15 mouse cellular contexts compared by ENCODE assay signal in the genomic region with DNA sequence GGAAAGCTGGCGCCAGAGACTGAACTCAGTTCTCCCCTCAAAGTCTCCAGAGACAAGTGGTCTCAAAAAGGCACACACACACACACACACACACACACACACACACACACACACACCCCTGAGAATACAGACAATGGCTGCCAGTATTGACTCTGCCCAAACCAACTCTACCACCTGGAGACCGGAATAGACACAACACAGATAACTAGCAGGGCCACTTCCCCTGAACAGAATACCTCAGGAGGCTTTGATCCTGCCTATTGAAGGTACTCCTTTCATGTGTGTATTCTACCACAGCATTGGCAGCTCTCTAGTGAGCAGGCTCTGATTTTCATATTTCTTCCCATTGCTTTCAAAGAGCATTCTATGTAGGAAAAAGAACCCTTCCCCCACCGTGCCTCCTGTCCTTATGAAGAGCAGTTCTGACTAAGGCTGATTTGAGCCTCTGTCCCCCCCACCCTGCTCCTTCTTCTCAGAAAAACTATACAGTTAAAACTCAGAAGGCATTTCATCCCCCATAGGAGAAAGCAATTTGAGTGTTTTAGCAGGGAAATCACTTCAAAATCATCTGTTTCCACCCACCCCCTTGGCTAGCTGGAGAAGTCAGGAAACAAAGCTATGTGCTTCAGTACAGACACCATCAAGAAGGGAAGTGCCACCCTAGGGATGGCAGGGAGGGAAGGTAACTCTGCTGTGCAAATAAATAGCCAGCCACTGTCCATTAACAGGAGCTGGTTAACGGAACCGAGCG.
A peak's percentile ranks its signal among the peaks of the same experiment; 100 is the strongest.
DNase-seq lines count a peak whose midpoint lies in the region; ATAC-seq and TF ChIP-seq lines count a peak whose summit lies in the region.
"Had no signal": no experiment of that assay in that cellular context is flagged by ENCODE, and none has a peak within 500 bp of the region (broad histone marks: within the 10 kb centered on the region; RNA-seq: fewer than 3 reads in every experiment).

No protein-coding gene starts in this region.

- no peak overlapping the region for H3K27ac ChIP-seq in layer of hippocampus, adult 2 months
- no peak overlapping the region; the same call in 1 of the 2 replicates for H3K27ac ChIP-seq in embryonic facial prominence, embryonic 14.5 days (replicated peaks; ENCODE audit: low read depth, low read length)
- H3K27ac ChIP-seq in hindbrain, embryonic 11.5 days (ENCODE audit: low read depth, low read length), result no peak overlapping the region
- H3K27ac ChIP-seq in midbrain, embryonic 15.5 days, result peak overlapping the region; percentile 66
- H3K27ac ChIP-seq: heart, embryonic 15.5 days; stomach, postnatal 0 days had no signal

- ATAC-seq in embryonic facial prominence, embryonic 14.5 days (ENCODE audit: low read depth), result peak; percentile 75; the same call in 1 of the 2 replicates
- ATAC-seq in hindbrain, embryonic 11.5 days (ENCODE audit: low FRiP score), result 0 out of 2 replicates have a peak, but pooled peaks have one; percentile 14
- ATAC-seq in midbrain, embryonic 15.5 days (replicated peaks), result peak; percentile 87
- ATAC-seq: liver, postnatal 0 days had no signal

- no peak overlapping the region for H3K9ac ChIP-seq in embryonic facial prominence, embryonic 14.5 days (ENCODE audit: low read depth, low read length)
- H3K9ac ChIP-seq in hindbrain, embryonic 11.5 days (ENCODE audit: low read depth, low read length), result no peak overlapping the region
- H3K9ac ChIP-seq in midbrain, embryonic 15.5 days, result no peak overlapping the region
- H3K9ac ChIP-seq: heart, embryonic 15.5 days; liver, postnatal 0 days had no signal

- no peak overlapping the region for H3K4me2 ChIP-seq in embryonic facial prominence, embryonic 14.5 days (ENCODE audit: low read depth, low read length)
- no peak overlapping the region for H3K4me2 ChIP-seq in hindbrain, embryonic 11.5 days (replicated peaks; ENCODE audit: low read depth, low read length)
- no peak overlapping the region for H3K4me2 ChIP-seq in midbrain, embryonic 15.5 days
- H3K4me2 ChIP-seq: heart, embryonic 15.5 days had no signal

- WGBS in embryonic facial prominence, embryonic 14.5 days, result 47% methylated on average over 6 of the region's 6 CpGs
- 72% methylated on average over 6 of the region's 6 CpGs for WGBS in hindbrain, embryonic 11.5 days
- 53% methylated on average over 6 of the region's 6 CpGs for WGBS in midbrain, embryonic 15.5 days

- peaks cover 2% of the 10 kb centered on the region for H3K4me1 ChIP-seq in embryonic facial prominence, embryonic 14.5 days (ENCODE audit: control insufficient read depth, insufficient read depth, low read length)
- no peaks in the 10 kb centered on the region for H3K4me1 ChIP-seq in hindbrain, embryonic 11.5 days (replicated peaks; ENCODE audit: control insufficient read depth, insufficient read depth, low read length)
- H3K4me1 ChIP-seq in midbrain, embryonic 15.5 days, result peaks cover 14% of the 10 kb centered on the region
- H3K4me1 ChIP-seq: heart, embryonic 15.5 days had no signal

- no peaks in the 10 kb centered on the region for H3K9me3 ChIP-seq in embryonic facial prominence, embryonic 14.5 days (ENCODE audit: control insufficient read depth, low read length)
- H3K9me3 ChIP-seq in hindbrain, embryonic 11.5 days (ENCODE audit: control insufficient read depth, low read length), result no peaks in the 10 kb centered on the region
- no peaks in the 10 kb centered on the region for H3K9me3 ChIP-seq in midbrain, embryonic 15.5 days
- H3K9me3 ChIP-seq: heart, embryonic 15.5 days had no signal

- H3K27me3 ChIP-seq in embryonic facial prominence, embryonic 14.5 days (replicated peaks; ENCODE audit: control insufficient read depth, insufficient read depth, low read length), result no peaks in the 10 kb centered on the region
- H3K27me3 ChIP-seq in hindbrain, embryonic 11.5 days (ENCODE audit: control insufficient read depth, insufficient read depth, low read length), result no peaks in the 10 kb centered on the region
- H3K27me3 ChIP-seq in midbrain, embryonic 15.5 days (replicated peaks), result no peaks in the 10 kb centered on the region
- H3K27me3 ChIP-seq: heart, embryonic 15.5 days had no signal

- TF ChIP-seq CTCF in layer of hippocampus, adult 2 months (conservative IDR thresholded peaks at IDR 0.05), result no peak

- no peaks in the 10 kb centered on the region for H3K36me3 ChIP-seq in embryonic facial prominence, embryonic 14.5 days (ENCODE audit: control insufficient read depth, insufficient read depth, low read length)
- no peaks in the 10 kb centered on the region for H3K36me3 ChIP-seq in hindbrain, embryonic 11.5 days (ENCODE audit: control insufficient read depth, insufficient read depth, low read length)
- H3K36me3 ChIP-seq in midbrain, embryonic 15.5 days (replicated peaks), result no peaks in the 10 kb centered on the region
- H3K36me3 ChIP-seq: heart, embryonic 15.5 days had no signal

- H3K4me3 ChIP-seq in layer of hippocampus, adult 2 months, result no peak overlapping the region
- H3K4me3 ChIP-seq in embryonic facial prominence, embryonic 14.5 days (ENCODE audit: low read depth, low read length), result no peak overlapping the region
- H3K4me3 ChIP-seq in hindbrain, embryonic 11.5 days (ENCODE audit: low read depth, low read length), result no peak overlapping the region
- H3K4me3 ChIP-seq in midbrain, embryonic 15.5 days, result no peak overlapping the region
- H3K4me3 ChIP-seq: heart, embryonic 15.5 days had no signal

- DNase-seq in layer of hippocampus, adult 2 months (ENCODE audit: low spot score in 2 of 2), result peak; percentile 7 to 10
- no peak for DNase-seq in layer of hippocampus, adult 11-12 months (ENCODE audit: low spot score)
- peak; percentile 32 for DNase-seq in embryonic facial prominence, embryonic 14.5 days (ENCODE audit: low spot score)
- DNase-seq in hindbrain, embryonic 11.5 days (ENCODE audit: low spot score), result no peak
- no peak for DNase-seq in ovary, postnatal 10 days (ENCODE audit: low spot score)
- no peak for DNase-seq in lung, postnatal 10 days
- no peak for DNase-seq in cerebellum, postnatal 4 days (ENCODE audit: low spot score in 2 of 2)
- DNase-seq: cerebellum, adult 2 months; heart, adult 18-20 months; liver, postnatal 0 days; lung, postnatal 4 days; thymus, postnatal 4 days had no signal

Comparison
In these comparisons a context has a peak if more than half of its experiments do, and no peak if none do; other contexts are left out.
1. DNase-seq: peak in layer of hippocampus, adult 2 months (2 of 2) and embryonic facial prominence, embryonic 14.5 days (single experiment); none in layer of hippocampus, adult 11-12 months (single experiment), hindbrain, embryonic 11.5 days (single experiment), ovary, postnatal 10 days (single experiment), lung, postnatal 10 days (single experiment) and cerebellum, postnatal 4 days (0 of 2).
2. ATAC-seq: peak in every context shown above with its lines; median percentile 87 in midbrain, embryonic 15.5 days; 75 in embryonic facial prominence, embryonic 14.5 days; 14 in hindbrain, embryonic 11.5 days.